Mouse (Mus musculus): Measurements from ENCODE around the gene Bcl6b. TPM values are rescaled to one million over a fixed set of nuclear protein-coding genes. Genes with fewer than 3 reads are reported as not detected.

Gene Bcl6b
- polyA plus RNA-seq, 1 experiment from 2014 or later = 5.0 TPM

MicroRNA genes within 50 kb of the gene (microRNA counts, 519-probe panel; counts per million panel counts)
- microRNA mmu-miR-195 = 2,763 counts per million, percentile 10 among the panel's probes with 10 or more counts
- microRNA mmu-miR-497 = not detected

Small RNA genes lying within 50 kb of the gene (microRNA-seq; reads per million reads assigned to microRNA genes)
- gene Mir195a = 581 reads per million, percentile 73 among the genes with 10 or more reads in this experiment
- not detected for gene Mir497
- not detected for gene Mir497b

Other genes with a start within 250 kb of the Bcl6b start
- 25.5 and 29.4 TPM in 2 replicates for gene Ctdnep1, start 248.6 kb downstream of the Bcl6b start, polyA plus RNA-seq (2014; fragmentation: Nextera tagmentation; extraction: Ambion mirVana)
- 168 and 169 TPM in 2 replicates for gene Elp5, start 247.3 kb downstream of the Bcl6b start, polyA plus RNA-seq (2014; fragmentation: Nextera tagmentation; extraction: Ambion mirVana)
- gene Gabarap, start 238.7 kb downstream of the Bcl6b start, polyA plus RNA-seq (2014; fragmentation: Nextera tagmentation; extraction: Ambion mirVana) = 624 and 628 TPM in 2 replicates
- 38.0 and 38.4 TPM in 2 replicates for gene Phf23, start 234.0 kb downstream of the Bcl6b start, polyA plus RNA-seq (2014; fragmentation: Nextera tagmentation; extraction: Ambion mirVana)
- 17.9 and 20.9 TPM in 2 replicates for gene Dvl2, start 229.2 kb downstream of the Bcl6b start, polyA plus RNA-seq (2014; fragmentation: Nextera tagmentation; extraction: Ambion mirVana)
- 49.9 and 56.1 TPM in 2 replicates for gene Acadvl, start 214.4 kb downstream of the Bcl6b start, polyA plus RNA-seq (2014; fragmentation: Nextera tagmentation; extraction: Ambion mirVana)
- gene Dlg4, start 212.9 kb downstream of the Bcl6b start, polyA plus RNA-seq (2014; fragmentation: Nextera tagmentation; extraction: Ambion mirVana) = 25.6 and 26.6 TPM in 2 replicates
- 2.4 and 4.1 TPM in 2 replicates for gene Asgr1, start 175.7 kb downstream of the Bcl6b start, polyA plus RNA-seq (2014; fragmentation: Nextera tagmentation; extraction: Ambion mirVana)
- not detected in 2 replicates for gene Asgr2, start 137.2 kb downstream of the Bcl6b start, polyA plus RNA-seq (2014; fragmentation: Nextera tagmentation; extraction: Ambion mirVana)
- 0.93 and 1.1 TPM in 2 replicates for gene Mgl2, start 99.5 kb downstream of the Bcl6b start, polyA plus RNA-seq (2014; fragmentation: Nextera tagmentation; extraction: Ambion mirVana)
- 0.78 and 1.2 TPM in 2 replicates for gene Clec10a, start 73.6 kb downstream of the Bcl6b start, polyA plus RNA-seq (2014; fragmentation: Nextera tagmentation; extraction: Ambion mirVana)
- gene Slc16a11, start 17.0 kb downstream of the Bcl6b start, polyA plus RNA-seq (2014; fragmentation: Nextera tagmentation; extraction: Ambion mirVana) = 3.5 and 4.7 TPM in 2 replicates
- gene Slc16a13, start 8.7 kb downstream of the Bcl6b start, polyA plus RNA-seq (2014; fragmentation: Nextera tagmentation; extraction: Ambion mirVana) = 12.9 and 13.4 TPM in 2 replicates
- gene 0610010K14Rik, start 8.1 kb upstream of the Bcl6b start, polyA plus RNA-seq (2014; fragmentation: Nextera tagmentation; extraction: Ambion mirVana) = 155 and 161 TPM in 2 replicates
- gene Gm21988, start 10.0 kb upstream of the Bcl6b start, polyA plus RNA-seq (2014; fragmentation: Nextera tagmentation; extraction: Ambion mirVana) = 12.6 and 15.9 TPM in 2 replicates
- 342 and 388 TPM in 2 replicates for gene Rnasek, start 10.0 kb upstream of the Bcl6b start, polyA plus RNA-seq (2014; fragmentation: Nextera tagmentation; extraction: Ambion mirVana)
- 1.7 and 2.1 TPM in 2 replicates for gene Alox12, start 25.6 kb upstream of the Bcl6b start, polyA plus RNA-seq (2014; fragmentation: Nextera tagmentation; extraction: Ambion mirVana)
- not detected in 2 replicates for gene Alox12e, start 92.8 kb upstream of the Bcl6b start, polyA plus RNA-seq (2014; fragmentation: Nextera tagmentation; extraction: Ambion mirVana)
- gene Alox15, start 122.2 kb upstream of the Bcl6b start, polyA plus RNA-seq (2014; fragmentation: Nextera tagmentation; extraction: Ambion mirVana) = 0.11 TPM in 1 of 2 replicates, not detected in the other
- 29.9 and 33.0 TPM in 2 replicates for gene Pelp1, start 180.2 kb upstream of the Bcl6b start, polyA plus RNA-seq (2014; fragmentation: Nextera tagmentation; extraction: Ambion mirVana)
- gene Arrb2, start 202.8 kb upstream of the Bcl6b start, polyA plus RNA-seq (2014; fragmentation: Nextera tagmentation; extraction: Ambion mirVana) = 55.9 and 61.2 TPM in 2 replicates
- 41.8 and 45.8 TPM in 2 replicates for gene Med11, start 222.1 kb upstream of the Bcl6b start, polyA plus RNA-seq (2014; fragmentation: Nextera tagmentation; extraction: Ambion mirVana)
- gene Zmynd15, start 229.6 kb upstream of the Bcl6b start, polyA plus RNA-seq (2014; fragmentation: Nextera tagmentation; extraction: Ambion mirVana) = 0.50 and 0.95 TPM in 2 replicates
- 7.8 and 10.2 TPM in 2 replicates for gene Cxcl16, start 230.2 kb upstream of the Bcl6b start, polyA plus RNA-seq (2014; fragmentation: Nextera tagmentation; extraction: Ambion mirVana)

Data from hindbrain, embryonic 14.5 days (tissue).